Mouse (Mus musculus) B cell, adult 67 days (primary cell): ENCODE results near the gene Sphkap. TPM values are rescaled to one million over a fixed set of nuclear protein-coding genes. Genes with fewer than 3 reads are reported as not detected.

ENCODE experiments used
- total RNA-seq, 2 experiments: library from RNA; stranded (reverse); gene quantifications; 4 replicates each; pipeline ENCODE4 v1.2.4; 2023

Sphkap gene
- total RNA-seq = not detected

GRCm38 (mm10) chr1:83408021-83408464 is at the start of gene Sphkap:
Sphkap (minus strand) TSS chr1:83408200.

Other genes starting within 250 kb of the Sphkap start
- not detected for gene Daw1, start 248.4 kb downstream of the Sphkap start, total RNA-seq